Mouse (Mus musculus): ENCODE data around the gene Ltk. TPM values are rescaled to one million over a fixed set of nuclear protein-coding genes. Genes with fewer than 3 reads are reported as not detected.
A peak's percentile ranks its signal among the peaks of the same experiment; 100 is the strongest.

Gene Ltk
- polyA plus RNA-seq, 1 experiment = 3.9 TPM

GRCm38 (mm10) chr2:119799961-119800550 lies 39.8 kb upstream of the Ltk start:
- peak; percentile 32 for DNase-seq
- TF ChIP-seq POLR2A (IDR thresholded peaks at IDR 0.05; ENCODE audit: borderline replicate concordance, extremely low read depth, low read depth, low read length) (no peak), CTCF (IDR thresholded peaks at IDR 0.05; ENCODE audit: insufficient read depth, low read length) (no peak)
- Histone ChIP-seq H3K4me3 (replicated peaks; ENCODE audit: extremely low read depth, low read depth, low read length) (peak overlapping the region; percentile 53), H3K4me1 (ENCODE audit: control insufficient read depth, insufficient read depth, low read length) (peaks cover 7% of the 10 kb centered on the region)
- WGBS = 2% methylated on average over 27 of the region's 27 CpGs

GRCm38 (mm10) chr2:119799181-119799960 lies 39.1 kb upstream of the Ltk start:
- DNase-seq = peak; percentile 56
- under 1% methylated on average over 82 of the region's 89 CpGs for WGBS
- peak overlapping the region; percentile 53 for H3K4me3 ChIP-seq (replicated peaks; ENCODE audit: extremely low read depth, low read depth, low read length)
- peaks cover 7% of the 10 kb centered on the region for H3K4me1 ChIP-seq (ENCODE audit: control insufficient read depth, insufficient read depth, low read length)
- TF ChIP-seq POLR2A (IDR thresholded peaks at IDR 0.05; ENCODE audit: borderline replicate concordance, extremely low read depth, low read depth, low read length) = no peak
- TF ChIP-seq CTCF (IDR thresholded peaks at IDR 0.05; ENCODE audit: insufficient read depth, low read length) = no peak

- peak; percentile 58 for DNase-seq
- no peak overlapping the region for H3K4me3 ChIP-seq (replicated peaks; ENCODE audit: extremely low read depth, low read depth, low read length)
- peak; percentile 40; the same call in 1 of the 2 replicates for TF ChIP-seq CTCF (IDR thresholded peaks at IDR 0.05; ENCODE audit: insufficient read depth, low read length)
- no peak for TF ChIP-seq POLR2A (IDR thresholded peaks at IDR 0.05; ENCODE audit: borderline replicate concordance, extremely low read depth, low read depth, low read length)
- peaks cover 7% of the 10 kb centered on the region for H3K4me1 ChIP-seq (ENCODE audit: control insufficient read depth, insufficient read depth, low read length)
- WGBS = 8% methylated on average over 13 of the region's 13 CpGs
Observed at GRCm38 (mm10) chr2:119798246-119798927, 38.2 kb upstream of the Ltk start.

- no peak for DNase-seq
- Histone ChIP-seq H3K4me3 (replicated peaks; ENCODE audit: extremely low read depth, low read depth, low read length) (no peak within 1 kb of the TSS), H3K4me1 (ENCODE audit: control insufficient read depth, insufficient read depth, low read length) (peaks cover 7% of the 10 kb centered on the region)
- no peak for TF ChIP-seq POLR2A (IDR thresholded peaks at IDR 0.05; ENCODE audit: borderline replicate concordance, extremely low read depth, low read depth, low read length)
- no peak for TF ChIP-seq CTCF (IDR thresholded peaks at IDR 0.05; ENCODE audit: insufficient read depth, low read length)
- WGBS = 80% methylated on average over 5 of the region's 5 CpGs
Observed at GRCm38 (mm10) chr2:119797279-119797783, 37.1 kb upstream of the Ltk start, which contains the start of gene Tyro3. Tyro3 (plus strand) TSS chr2:119797733.

- 80% methylated on average over 2 of the region's 2 CpGs for WGBS
- DNase-seq = no peak
- TF ChIP-seq POLR2A (IDR thresholded peaks at IDR 0.05; ENCODE audit: borderline replicate concordance, extremely low read depth, low read depth, low read length) (no peak), CTCF (IDR thresholded peaks at IDR 0.05; ENCODE audit: insufficient read depth, low read length) (no peak)
Observed at GRCm38 (mm10) chr2:119789996-119790395, 29.8 kb upstream of the Ltk start.

GRCm38 (mm10) chr2:119787206-119787883 lies 27.1 kb upstream of the Ltk start, which contains the start of gene Rpap1:
Rpap1 (minus strand) TSS chr2:119787537.
- peak; percentile 79 for DNase-seq
- TF ChIP-seq CTCF (IDR thresholded peaks at IDR 0.05; ENCODE audit: insufficient read depth, low read length) (no peak), POLR2A (IDR thresholded peaks at IDR 0.05; ENCODE audit: borderline replicate concordance, extremely low read depth, low read depth, low read length) (peak; percentile 83)
- H3K4me3 ChIP-seq (replicated peaks; ENCODE audit: extremely low read depth, low read depth, low read length) = peak within 1 kb of the TSS; percentile 91
- WGBS = under 1% methylated on average over 44 of the region's 44 CpGs
- no peaks in the 10 kb centered on the region; the same call in 1 of the 2 replicates for H3K4me1 ChIP-seq (ENCODE audit: control insufficient read depth, insufficient read depth, low read length)

More at GRCm38 (mm10) chr2:119789996-119790395, 29.8 kb upstream of the Ltk start:
- H3K4me1 ChIP-seq (ENCODE audit: control insufficient read depth, insufficient read depth, low read length) = no peaks in the 10 kb centered on the region; the same call in 1 of the 2 replicates
- no peak overlapping the region for H3K4me3 ChIP-seq (replicated peaks; ENCODE audit: extremely low read depth, low read depth, low read length)

- 94% methylated on average over 6 of the region's 6 CpGs for WGBS
- H3K4me3 ChIP-seq (replicated peaks; ENCODE audit: extremely low read depth, low read depth, low read length) = no peak overlapping the region
Observed at GRCm38 (mm10) chr2:119767246-119767645, 7.0 kb upstream of the Ltk start.

GRCm38 (mm10) chr2:119763924-119764323 lies 3.7 kb upstream of the Ltk start:
- 66% methylated on average over 4 of the region's 4 CpGs for WGBS
- H3K4me3 ChIP-seq (replicated peaks; ENCODE audit: extremely low read depth, low read depth, low read length) = no peak overlapping the region
- H3K4me1 ChIP-seq (ENCODE audit: control insufficient read depth, insufficient read depth, low read length) = 0 out of 2 replicates have a peak, but pooled peaks cover under 1% of the 10 kb centered on the region
- no peak for TF ChIP-seq CTCF (IDR thresholded peaks at IDR 0.05; ENCODE audit: insufficient read depth, low read length)
- TF ChIP-seq POLR2A (IDR thresholded peaks at IDR 0.05; ENCODE audit: borderline replicate concordance, extremely low read depth, low read depth, low read length) = no peak
- no peak for DNase-seq

More at GRCm38 (mm10) chr2:119767246-119767645, 7.0 kb upstream of the Ltk start:
- TF ChIP-seq CTCF (IDR thresholded peaks at IDR 0.05; ENCODE audit: insufficient read depth, low read length) (0 out of 2 replicates have a peak, but pooled peaks have one; percentile 8), POLR2A (IDR thresholded peaks at IDR 0.05; ENCODE audit: borderline replicate concordance, extremely low read depth, low read depth, low read length) (no peak)
- no peak for DNase-seq
- no peaks in the 10 kb centered on the region for H3K4me1 ChIP-seq (ENCODE audit: control insufficient read depth, insufficient read depth, low read length)
